Mouse (Mus musculus): ENCODE results near the gene Hoxb3.

The Hoxb3 gene

DNA sequence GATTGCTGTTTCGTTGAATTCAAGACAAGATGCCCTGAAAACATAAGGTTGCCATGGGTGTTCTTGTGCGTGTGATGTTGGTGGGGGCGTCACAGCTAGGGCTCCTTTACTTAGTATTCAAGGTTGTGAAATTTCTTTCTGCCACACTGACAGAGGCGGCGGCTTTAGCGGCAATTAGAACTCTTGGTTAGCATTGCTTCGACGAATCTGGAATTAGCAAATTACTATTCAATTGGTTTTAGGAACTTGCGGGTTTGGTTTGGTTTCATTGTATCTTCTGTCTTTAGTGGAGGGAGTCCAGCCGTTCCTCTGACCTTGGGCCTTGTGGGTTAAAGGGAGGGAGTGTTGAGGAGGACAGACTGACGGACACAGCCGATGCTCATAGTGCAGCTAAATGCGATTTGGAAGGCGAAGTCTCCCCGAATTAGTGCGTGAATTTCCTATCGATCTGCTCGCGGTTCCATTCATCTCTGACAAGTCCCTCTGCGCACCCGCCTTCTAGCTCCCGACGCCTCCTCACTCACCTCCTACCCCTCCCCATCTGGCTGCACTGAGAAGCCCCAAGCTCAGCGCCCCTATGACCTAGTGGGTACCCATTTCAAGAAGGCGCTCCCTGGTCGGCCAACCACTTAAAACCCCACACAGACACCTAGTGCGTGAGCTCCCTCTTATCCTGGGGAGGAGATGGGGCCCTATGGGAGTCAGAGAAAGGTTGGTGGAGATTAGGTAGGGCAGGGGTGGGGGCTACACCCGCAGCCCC lies 5.3 kb upstream of the Hoxb3 start, which contains the start of gene Hoxb4:
Gene Hoxb4 (plus strand): TSS at position 660 of the 760 bp plus-strand sequence.
- no peak for DNase-seq (ENCODE audit: low read depth)

GRCm38 (mm10) chr11:96318368-96319070 lies 4.6 kb upstream of the Hoxb3 start:
- no peak for DNase-seq (ENCODE audit: low read depth)

GRCm38 (mm10) chr11:96319071-96319902 lies 3.8 kb upstream of the Hoxb3 start:
- DNase-seq (ENCODE audit: low read depth): no peak

- DNase-seq (ENCODE audit: low read depth): no peak
Measured at GRCm38 (mm10) chr11:96319910-96320309, 3.2 kb upstream of the Hoxb3 start.

GRCm38 (mm10) chr11:96320688-96321087 lies 2.4 kb upstream of the Hoxb3 start:
- DNase-seq (ENCODE audit: low read depth): no peak

DNA sequence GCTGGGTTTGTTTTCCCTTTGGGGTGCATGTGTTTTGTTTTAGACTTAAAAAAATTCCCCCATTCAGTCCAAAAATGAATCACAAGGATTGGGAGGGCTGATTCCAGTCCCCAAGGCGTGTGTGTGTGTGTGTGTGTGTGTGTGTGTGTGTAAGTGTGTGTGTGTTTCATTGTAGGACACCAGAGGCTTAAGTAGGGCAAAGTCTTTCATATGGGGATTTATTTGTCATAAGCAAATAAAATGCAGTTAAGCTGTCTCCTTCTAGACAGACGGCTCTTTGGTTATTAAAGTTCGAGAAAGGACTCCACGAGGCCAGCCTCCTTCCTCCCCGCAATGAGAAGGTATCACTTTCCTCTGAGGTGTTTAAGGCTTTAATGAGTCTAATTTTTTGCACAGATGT lies 1.3 kb upstream of the Hoxb3 start:
- no peak for DNase-seq (ENCODE audit: low read depth)

DNA sequence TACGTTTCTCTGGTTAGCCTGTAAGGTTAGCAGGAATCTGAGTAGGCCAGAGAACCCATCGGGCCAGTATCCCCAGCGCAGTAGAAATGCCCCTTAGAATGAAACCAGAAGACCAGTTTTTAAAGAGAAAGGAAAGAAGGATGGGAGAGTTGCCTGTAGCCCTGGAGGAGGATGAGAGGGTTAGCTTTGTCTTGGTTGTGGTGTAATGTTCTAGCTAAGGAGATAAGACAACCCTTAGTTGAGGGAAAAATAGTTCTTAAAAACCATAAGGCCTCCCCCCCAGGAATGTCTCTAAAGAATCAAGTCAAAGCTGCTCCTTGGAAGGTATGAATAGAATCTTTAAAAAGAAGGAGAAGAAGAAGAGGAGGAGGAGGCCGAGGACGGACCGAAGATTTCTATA lies 388 bp upstream of the Hoxb3 start:
- DNase-seq (ENCODE audit: low read depth): no peak

- no peak for DNase-seq (ENCODE audit: low read depth)
Measured at GRCm38 (mm10) chr11:96324125-96324524, 999 bp downstream of the Hoxb3 start.

- DNase-seq (ENCODE audit: low read depth): no peak
Measured at GRCm38 (mm10) chr11:96324965-96325364, 1.8 kb downstream of the Hoxb3 start.

DNA sequence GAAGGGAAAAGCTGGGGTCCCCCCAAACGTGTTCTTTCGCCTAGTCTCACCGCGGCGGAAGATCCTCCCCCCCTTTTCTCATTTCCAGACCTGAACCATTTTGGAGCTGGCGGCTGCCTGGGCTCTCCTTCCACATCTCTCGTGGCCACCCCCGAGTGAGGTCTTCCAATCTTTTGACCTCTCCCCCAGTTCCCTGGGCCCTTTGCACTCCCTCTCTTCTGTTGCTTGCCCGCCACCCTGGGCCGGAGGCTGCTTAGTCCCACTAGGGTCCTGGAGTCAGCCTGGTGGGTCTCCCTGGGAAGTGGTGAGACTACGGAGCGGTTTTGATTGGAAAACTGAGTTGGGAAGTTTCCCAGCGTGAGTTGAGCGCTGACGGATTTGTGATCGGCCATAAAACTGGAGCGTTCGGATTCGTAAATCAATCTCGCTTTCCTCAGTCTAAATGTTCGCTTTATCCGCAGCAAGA lies 2.7 kb downstream of the Hoxb3 start:
- no peak for DNase-seq (ENCODE audit: low read depth)

DNA sequence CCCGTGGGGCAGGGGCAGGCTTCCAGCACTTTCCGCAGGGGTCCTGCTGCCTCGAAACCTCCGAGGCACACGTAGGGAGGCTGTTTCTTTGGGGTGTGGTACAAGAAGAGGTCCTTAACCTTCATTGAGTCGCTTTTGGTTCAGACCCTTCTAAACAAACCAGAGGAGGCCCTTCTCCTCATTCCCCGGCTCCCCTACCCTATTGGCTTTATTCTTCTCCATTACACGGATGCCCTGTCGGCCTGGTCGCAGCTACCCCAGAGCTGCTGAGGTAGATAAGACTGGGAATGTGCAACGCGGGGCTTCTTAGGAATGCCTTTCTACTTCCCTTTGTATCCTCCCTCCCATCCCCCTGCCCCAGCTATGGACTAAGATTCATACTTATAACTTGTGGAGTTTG lies 3.6 kb downstream of the Hoxb3 start:
- no peak for DNase-seq (ENCODE audit: low read depth)

GRCm38 (mm10) chr11:96327122-96327521 lies 4.0 kb downstream of the Hoxb3 start:
- no peak for DNase-seq (ENCODE audit: low read depth)

DNA sequence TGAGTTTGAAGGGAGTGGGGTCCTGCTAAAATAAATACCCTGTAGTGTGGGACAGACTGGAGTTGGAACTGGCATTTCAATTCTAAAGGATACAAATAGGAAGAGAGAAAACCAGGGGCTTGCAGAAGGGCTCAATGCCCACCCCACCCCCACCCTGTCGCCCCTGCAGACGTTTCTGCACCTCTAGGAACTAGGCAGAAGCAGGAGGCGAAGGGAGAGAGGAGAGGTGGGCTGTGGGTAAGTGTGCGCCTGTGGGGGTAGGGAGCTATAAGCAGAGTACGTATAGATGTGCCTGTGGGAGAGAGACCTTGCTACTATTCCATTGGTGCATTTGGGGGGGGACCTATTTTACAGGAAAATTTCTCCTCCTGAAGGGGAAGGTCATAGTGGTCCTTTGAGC lies 4.6 kb downstream of the Hoxb3 start:
- no peak for DNase-seq (ENCODE audit: low read depth)

DNA sequence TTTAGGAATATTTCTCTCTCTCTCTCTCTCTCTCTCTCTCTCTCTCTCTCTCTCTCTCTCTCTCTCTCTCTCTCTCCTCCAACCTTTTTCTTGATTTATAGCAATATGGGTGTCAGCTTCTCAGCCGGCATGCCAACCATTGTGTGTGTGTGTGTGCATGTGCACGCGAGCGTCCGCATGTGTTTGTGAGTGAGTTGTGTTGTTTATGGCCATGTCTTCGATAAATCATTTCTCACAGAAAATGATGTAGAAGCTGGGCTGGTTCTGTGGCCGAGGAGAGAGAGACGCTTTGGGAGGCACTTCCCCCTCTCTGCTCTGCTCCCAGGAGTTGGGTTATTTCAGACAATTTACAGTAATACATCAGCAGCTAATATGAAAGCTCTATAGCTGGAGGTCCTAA lies 5.5 kb downstream of the Hoxb3 start:
- no peak for DNase-seq (ENCODE audit: low read depth)

GRCm38 (mm10) chr11:96332105-96332504 lies 9.0 kb downstream of the Hoxb3 start:
- DNase-seq (ENCODE audit: low read depth): no peak

DNA sequence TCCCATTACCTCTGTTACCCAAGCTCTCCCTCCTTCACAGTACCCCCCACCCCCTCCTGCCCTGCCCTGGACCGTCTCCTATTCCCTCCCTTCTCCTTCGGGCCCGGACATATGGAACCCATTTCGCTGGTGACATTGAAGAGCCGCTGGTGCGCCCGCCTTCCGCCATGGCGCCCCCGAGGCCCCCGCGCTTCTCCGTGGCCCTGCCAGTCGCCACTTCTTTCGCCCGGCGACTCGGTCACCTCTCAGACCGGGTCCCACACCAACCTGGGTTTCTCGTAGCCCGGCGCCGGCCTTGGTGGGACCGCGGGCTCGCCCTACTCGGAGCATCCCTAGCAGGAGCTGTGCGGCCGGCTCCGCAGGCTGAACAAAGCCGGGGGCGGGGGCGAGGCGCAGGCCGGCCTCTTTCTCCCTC lies 9.5 kb downstream of the Hoxb3 start:
- DNase-seq (ENCODE audit: low read depth): no peak

GRCm38 (mm10) chr11:96333241-96334001 lies 10.3 kb downstream of the Hoxb3 start:
- DNase-seq (ENCODE audit: low read depth): no peak

DNA sequence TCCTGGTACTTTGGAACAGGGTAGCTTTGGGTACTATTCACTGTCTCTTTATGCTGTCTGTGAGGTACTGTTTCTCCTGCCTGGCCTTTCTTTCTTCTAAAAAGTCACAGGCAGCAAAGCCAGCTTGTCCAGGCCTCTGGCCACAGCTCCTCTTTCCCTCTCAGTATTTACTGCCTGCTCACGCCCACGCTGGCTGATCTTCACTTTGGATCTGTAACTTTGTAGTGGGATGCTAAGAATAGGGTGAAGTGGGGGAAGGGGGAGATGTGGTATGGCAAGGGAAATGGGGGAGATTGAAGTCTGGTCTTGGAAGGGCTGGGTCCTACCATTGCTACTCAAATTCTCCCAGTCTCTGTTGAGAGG lies 10.9 kb downstream of the Hoxb3 start:
- DNase-seq (ENCODE audit: low read depth): no peak

DNA sequence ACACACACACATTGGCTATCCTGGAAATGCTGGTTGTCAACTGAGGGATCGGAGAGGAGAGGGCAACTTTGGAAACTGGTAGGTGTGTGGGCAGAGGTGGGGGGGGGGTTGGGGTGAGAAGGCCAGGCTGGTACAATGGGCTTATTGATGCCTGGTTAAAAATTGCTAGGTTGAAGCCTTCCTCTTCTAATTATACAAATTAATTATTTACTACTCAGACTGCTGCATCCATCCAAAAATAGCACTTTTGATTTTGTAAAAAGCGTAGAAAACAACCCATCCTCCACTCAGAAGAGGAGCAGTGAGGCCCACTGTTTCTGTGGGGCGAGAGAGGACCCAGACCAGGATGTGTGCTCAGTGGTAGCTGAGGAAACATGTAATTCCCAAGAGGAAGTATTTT lies 11.9 kb downstream of the Hoxb3 start:
- no peak for DNase-seq (ENCODE audit: low read depth)

- DNase-seq (ENCODE audit: low read depth): no peak
Measured at GRCm38 (mm10) chr11:96336597-96336996, 13.5 kb downstream of the Hoxb3 start.

- no peak for DNase-seq (ENCODE audit: low read depth)
Measured at GRCm38 (mm10) chr11:96337026-96337425, 13.9 kb downstream of the Hoxb3 start.

Measured in NIH3T3 (cell line).